ENCODE assay signal across 8 mouse cellular contexts in the genomic region with DNA sequence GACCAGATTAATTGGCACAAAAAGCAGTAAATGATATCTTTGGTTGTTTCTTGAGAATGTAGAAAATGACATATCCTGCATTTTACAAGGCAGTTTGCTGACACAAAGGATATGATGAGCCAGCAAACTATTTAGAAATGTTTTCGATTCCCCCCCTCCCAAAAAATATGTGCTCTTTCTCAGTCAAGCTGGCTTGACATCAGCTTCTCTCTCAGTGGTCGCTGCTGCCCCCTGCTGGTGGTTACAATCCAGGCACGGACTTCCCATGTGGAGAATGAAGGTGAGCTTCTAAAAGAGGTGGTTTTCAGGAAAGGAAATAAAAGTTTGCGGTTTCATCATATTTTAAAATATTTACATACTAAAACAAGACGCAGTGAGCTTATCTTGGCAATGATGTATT.
DNase-seq lines count a peak whose midpoint lies in the region; ATAC-seq and TF ChIP-seq lines count a peak whose summit lies in the region.

No protein-coding gene starts in this region.

- H3K9ac ChIP-seq in CH12.LX (ENCODE audit: insufficient read depth, low read depth) = no peak overlapping the region
- no peak overlapping the region for H3K9ac ChIP-seq in heart, postnatal 0 days (replicated peaks; ENCODE audit: low read depth, low read length)
- no peak overlapping the region for H3K9ac ChIP-seq in midbrain, embryonic 13.5 days (replicated peaks)

- ATAC-seq in heart, postnatal 0 days (ENCODE audit: insufficient read depth, low read depth) = no peak; the same call in 1 of the 2 replicates
- ATAC-seq in midbrain, embryonic 13.5 days = 0 out of 2 replicates have a peak, but pooled peaks have one; percentile 45
- ATAC-seq in megakaryocyte, adult 5-6 weeks (ENCODE audit: poor library complexity, severe bottlenecking) = no peak

- DNase-seq in CH12.LX (ENCODE audit: extremely low read depth) (peak; percentile 39), adipocyte (ENCODE audit: low spot score) (peak; percentile 88)
- peak; percentile 86 for DNase-seq in cerebellum, postnatal 36 days
- peak; percentile 68 for DNase-seq in heart, postnatal 0 days (ENCODE audit: low spot score)
- DNase-seq in layer of hippocampus, postnatal 25 days (ENCODE audit: extremely low spot score in 1 of 2, low spot score in 1 of 2) = peak; percentile 78 to 95
- peak; percentile 23 to 74 for DNase-seq in spleen, postnatal 4 days (ENCODE audit: low spot score in 2 of 2)

- H3K27me3 ChIP-seq in CH12.LX (replicated peaks) = peaks cover 2% of the 10 kb centered on the region
- H3K27me3 ChIP-seq in heart, postnatal 0 days (ENCODE audit: control insufficient read depth, insufficient read depth, low read length) = no peaks in the 10 kb centered on the region
- no peaks in the 10 kb centered on the region for H3K27me3 ChIP-seq in midbrain, embryonic 13.5 days

- dilution Hi-C loops in CH12.LX (cut with MboI; ENCODE audit: extremely low pct_ligation_motif_present, extremely low pct_unique_long_range_greater_than_20kb, low sequenced_read_pairs) = no loop called here

- TF ChIP-seq RAD21 in CH12.LX (IDR thresholded peaks at IDR 0.05; ENCODE audit: low read depth, low read length) = peak; percentile 48

- no peaks in the 10 kb centered on the region for H3K4me1 ChIP-seq in CH12.LX (ENCODE audit: control insufficient read depth in 1 of 2, insufficient read depth in 2 of 2)
- H3K4me1 ChIP-seq in heart, postnatal 0 days (ENCODE audit: control insufficient read depth, insufficient read depth) = 0 out of 2 replicates have a peak, but pooled peaks cover 6% of the 10 kb centered on the region
- no peaks in the 10 kb centered on the region for H3K4me1 ChIP-seq in midbrain, embryonic 13.5 days (replicated peaks)

- in situ Hi-C loops in CH12.LX (cut with MboI; ENCODE audit: low pct_ligation_motif_present, low pct_unique_long_range_greater_than_20kb, low sequenced_read_pairs) = loop anchor here (10.0 kb wide), 1 partner anchor 175 kb away; no protein-coding TSS in a partner anchor

- no peaks in the 10 kb centered on the region for H3K9me3 ChIP-seq in CH12.LX (replicated peaks; ENCODE audit: low read length)
- H3K9me3 ChIP-seq in heart, postnatal 0 days (replicated peaks; ENCODE audit: control insufficient read depth, low read length) = no peaks in the 10 kb centered on the region
- H3K9me3 ChIP-seq in midbrain, embryonic 13.5 days = no peaks in the 10 kb centered on the region

- peak; percentile 55 to 64; a peak in 3 of 4 replicates for TF ChIP-seq CTCF in CH12.LX (conservative IDR thresholded peaks at IDR 0.05 in 1 of 2, IDR thresholded peaks at IDR 0.05 in 1 of 2; ENCODE audit: low read depth in 2 of 2, low read length in 2 of 2)
- TF ChIP-seq CTCF in heart, postnatal 0 days (IDR thresholded peaks at IDR 0.05; ENCODE audit: low read depth) = peak; percentile 94

- H3K36me3 ChIP-seq in CH12.LX (replicated peaks in 1 of 2; ENCODE audit: control insufficient read depth in 1 of 2, insufficient read depth in 1 of 2, low read length in 1 of 2) = no peaks in the 10 kb centered on the region
- no peaks in the 10 kb centered on the region; the same call in 1 of the 2 replicates for H3K36me3 ChIP-seq in heart, postnatal 0 days (replicated peaks; ENCODE audit: control insufficient read depth, insufficient read depth, low read length)
- H3K36me3 ChIP-seq in midbrain, embryonic 13.5 days = no peaks in the 10 kb centered on the region

- H3K4me3 ChIP-seq in CH12.LX (replicated peaks in 1 of 3; ENCODE audit: low read depth in 2 of 3, low read length in 2 of 3, poor library complexity in 1 of 3) = no peak overlapping the region
- no peak overlapping the region for H3K4me3 ChIP-seq in heart, postnatal 0 days (ENCODE audit: low read depth, low read length)
- no peak overlapping the region for H3K4me3 ChIP-seq in midbrain, embryonic 13.5 days (replicated peaks)

- TF ChIP-seq POLR2A in CH12.LX (IDR thresholded peaks at IDR 0.05; ENCODE audit: low read depth, low read length) = no peak

- TF ChIP-seq EP300 in CH12.LX (IDR thresholded peaks at IDR 0.05; ENCODE audit: low read length) = no peak
- TF ChIP-seq EP300 in heart, postnatal 0 days (IDR thresholded peaks at IDR 0.05; ENCODE audit: low read depth) = no peak

- no peaks in the 10 kb centered on the region for H3K79me2 ChIP-seq in CH12.LX (replicated peaks; ENCODE audit: control insufficient read depth, extremely low read depth, insufficient read depth, poor library complexity, severe bottlenecking)

- H3K27ac ChIP-seq in CH12.LX (ENCODE audit: insufficient read depth, low read depth) = no peak overlapping the region
- H3K27ac ChIP-seq in heart, postnatal 0 days (ENCODE audit: low read depth) = no peak overlapping the region
- no peak overlapping the region for H3K27ac ChIP-seq in midbrain, embryonic 13.5 days

- no peak overlapping the region for H3K4me2 ChIP-seq in CH12.LX (ENCODE audit: insufficient read depth, low read depth, poor library complexity, severe bottlenecking)
- H3K4me2 ChIP-seq in heart, postnatal 0 days (ENCODE audit: low read depth, low read length) = no peak overlapping the region
- no peak overlapping the region for H3K4me2 ChIP-seq in midbrain, embryonic 13.5 days (replicated peaks)

- WGBS in heart, postnatal 0 days = 11% methylated on average over 5 of the region's 5 CpGs
- WGBS in midbrain, embryonic 13.5 days = 25% methylated on average over 5 of the region's 5 CpGs

TF ChIP-seq in CH12.LX, 34 proteins besides CTCF, POLR2A, EP300 and RAD21:
- no peak for TF ChIP-seq BHLHE40 (IDR thresholded peaks at IDR 0.05; ENCODE audit: low read depth, low read length)
- peak; percentile 39 for TF ChIP-seq SMC3 (IDR thresholded peaks at IDR 0.05; ENCODE audit: low read depth, low read length)
